Mouse (Mus musculus) heart, adult 9 months (tissue): Measurements from ENCODE around the gene Nup214.
A peak's percentile ranks its signal among the peaks of the same experiment; 100 is the strongest.

Experiments
- DNase-seq, 2 experiments: peaks; one replicate each; pipeline ENCODE4 v3.0.0; 2022; ENCODE audit warnings: low spot score in 2 of 2

Nup214 gene

GRCm38 (mm10) chr2:32070747-32071146 is 96.5 kb downstream of the Nup214 start:
- no peak for DNase-seq

- DNase-seq = peak in 1 of 2 experiments; percentile 64
Measured at GRCm38 (mm10) chr2:32074404-32074803, 100.2 kb downstream of the Nup214 start.

GRCm38 (mm10) chr2:32075368-32075767 is 101.1 kb downstream of the Nup214 start:
- no peak for DNase-seq

GRCm38 (mm10) chr2:32077744-32078143 is 103.5 kb downstream of the Nup214 start:
- DNase-seq = no peak

- peak; percentile 56 to 75 for DNase-seq
Measured at GRCm38 (mm10) chr2:32078522-32078921, 104.3 kb downstream of the Nup214 start.

GRCm38 (mm10) chr2:32079191-32079725 is 105.0 kb downstream of the Nup214 start:
- DNase-seq = no peak

- DNase-seq = no peak
Measured at GRCm38 (mm10) chr2:32080681-32081080, 106.4 kb downstream of the Nup214 start.

- peak in 1 of 2 experiments; percentile 57 for DNase-seq
Measured at GRCm38 (mm10) chr2:32081296-32081929, 107.2 kb downstream of the Nup214 start.

GRCm38 (mm10) chr2:32082229-32082628 is 108.0 kb downstream of the Nup214 start:
- DNase-seq = no peak

- peak in 1 of 2 experiments; percentile 43 for DNase-seq
Measured at GRCm38 (mm10) chr2:32083159-32084011, 109.1 kb downstream of the Nup214 start.

- DNase-seq = no peak
Measured at GRCm38 (mm10) chr2:32084111-32084871, 110.1 kb downstream of the Nup214 start, which contains the start of gene Fam78a. Gene Fam78a (minus strand): TSS chr2:32084857.

- DNase-seq = no peak
Measured at GRCm38 (mm10) chr2:32084872-32085199, 110.6 kb downstream of the Nup214 start.

GRCm38 (mm10) chr2:32085231-32085630 is 111.0 kb downstream of the Nup214 start:
- no peak for DNase-seq

GRCm38 (mm10) chr2:32087606-32088005 is 113.4 kb downstream of the Nup214 start:
- DNase-seq = no peak

- peak in 1 of 2 experiments; percentile 68 for DNase-seq
Measured at GRCm38 (mm10) chr2:32088372-32088981, 114.2 kb downstream of the Nup214 start.

- DNase-seq = no peak
Measured at GRCm38 (mm10) chr2:32089606-32090005, 115.4 kb downstream of the Nup214 start.

- no peak for DNase-seq
Measured at GRCm38 (mm10) chr2:32090145-32090544, 115.9 kb downstream of the Nup214 start.

- no peak for DNase-seq
Measured at GRCm38 (mm10) chr2:32091956-32092355, 117.7 kb downstream of the Nup214 start.

- no peak for DNase-seq
Measured at GRCm38 (mm10) chr2:32094001-32094707, 119.9 kb downstream of the Nup214 start.

GRCm38 (mm10) chr2:32095351-32096121 is 121.3 kb downstream of the Nup214 start, which contains the start of gene Plpp7:
Gene Plpp7 (plus strand): TSS chr2:32095528.
- DNase-seq = peak; percentile 85 to 87
